Comparison of ENCODE assay signal across 8 mouse cellular contexts in genomic region chr14:49801444-49801843, GRCm38 (mm10). TPM values are rescaled to one million over a fixed set of nuclear protein-coding genes. Genes with fewer than 3 reads are reported as not detected.
DNase-seq lines count a peak whose midpoint lies in the region.

No protein-coding gene starts in this region.

- DNase-seq in adrenal gland, postnatal 10 days, result peak; percentile 26
- DNase-seq in adrenal gland, postnatal 25 days, result no peak
- peak; percentile 22 for DNase-seq in left cerebral cortex, postnatal 4 days
- no peak for DNase-seq in left cerebral cortex, postnatal 10 days (ENCODE audit: extremely low spot score in 1 of 2, low spot score in 2 of 2)
- DNase-seq in cerebellum, adult 9-11 months, result peak; percentile 79
- DNase-seq in kidney, postnatal 14 days, result peak; percentile 8
- DNase-seq in adipocyte (ENCODE audit: low spot score), result no peak
- DNase-seq in spleen, postnatal 4 days (ENCODE audit: low spot score in 2 of 2), result no peak

- intact Hi-C loops in left cerebral cortex, postnatal 4 days (cut with DNase I), result no loop called here
- intact Hi-C loops in left cerebral cortex, postnatal 10 days (cut with DNase I), result no loop called here

RNA-seq across cellular contexts. Expression of gene Armh4, which starts 18.3 kb away (rescaled TPM):
- total RNA-seq in adrenal gland, postnatal 10 days (2021), result 1 to 10 TPM; 3.6 to 3.7 TPM
- total RNA-seq in adrenal gland, postnatal 25 days (2021), result 0.86 and 0.97 TPM in 2 replicates
- total RNA-seq in left cerebral cortex, postnatal 4 days (2021), result 10 to 100 TPM; 23.0 to 23.6 TPM
- 10 to 100 TPM; 28.4 to 28.5 TPM for total RNA-seq in left cerebral cortex, postnatal 10 days (2021)

Comparison
In these comparisons a context has a peak if more than half of its experiments do, and no peak if none do; other contexts are left out.
1. DNase-seq: peak in adrenal gland, postnatal 10 days (single experiment), left cerebral cortex, postnatal 4 days (single experiment), cerebellum, adult 9-11 months (single experiment) and kidney, postnatal 14 days (single experiment); none in adrenal gland, postnatal 25 days (single experiment), left cerebral cortex, postnatal 10 days (0 of 2), adipocyte (single experiment) and spleen, postnatal 4 days (0 of 2).
2. RNA of gene Armh4, which starts 18.3 kb away (total RNA-seq): 28.4 to 28.5 TPM in left cerebral cortex, postnatal 10 days and 23.0 to 23.6 TPM in left cerebral cortex, postnatal 4 days; 3.6 to 3.7 TPM in adrenal gland, postnatal 10 days and 0.86 to 0.97 TPM in adrenal gland, postnatal 25 days; every median in the first group is over 4 times any median in the second.